In genomic region chr7:64075696-64076313, GRCm38 (mm10) we compare ENCODE assay signal across 25 mouse cellular contexts.
DNase-seq lines count a peak whose midpoint lies in the region; ATAC-seq and TF ChIP-seq lines count a peak whose summit lies in the region.
"Had no signal": no experiment of that assay in that cellular context is flagged by ENCODE, and none has a peak within 500 bp of the region (broad histone marks: within the 10 kb centered on the region; RNA-seq: fewer than 3 reads in every experiment).

No protein-coding gene starts in this region.

- no peaks in the 10 kb centered on the region for H3K27me3 ChIP-seq in midbrain, embryonic 10.5 days (ENCODE audit: low read depth, poor library complexity, severe bottlenecking)
- H3K27me3 ChIP-seq in midbrain, embryonic 14.5 days (ENCODE audit: control insufficient read depth, insufficient read depth, low read length), result no peaks in the 10 kb centered on the region
- H3K27me3 ChIP-seq in thymus, adult 2 months (ENCODE audit: control insufficient read depth, insufficient read depth, low read length), result no peaks in the 10 kb centered on the region
- H3K27me3 ChIP-seq: embryonic facial prominence, embryonic 13.5 days; forebrain, embryonic 15.5 days; heart, embryonic 15.5 days; liver, embryonic 13.5 days; lung, embryonic 15.5 days; midbrain, embryonic 12.5 days; neural tube, embryonic 13.5 days had no signal

- no peak overlapping the region for H3K4me2 ChIP-seq in midbrain, embryonic 14.5 days (ENCODE audit: low read length)
- H3K4me2 ChIP-seq: embryonic facial prominence, embryonic 13.5 days; forebrain, embryonic 15.5 days; heart, embryonic 15.5 days; liver, embryonic 13.5 days; lung, embryonic 15.5 days; midbrain, embryonic 12.5 days; neural tube, embryonic 13.5 days had no signal

- H3K9ac ChIP-seq in midbrain, embryonic 14.5 days (replicated peaks; ENCODE audit: low read length), result no peak overlapping the region
- H3K9ac ChIP-seq: embryonic facial prominence, embryonic 13.5 days; forebrain, embryonic 15.5 days; heart, embryonic 15.5 days; liver, embryonic 13.5 days; lung, embryonic 15.5 days; midbrain, embryonic 12.5 days; neural tube, embryonic 13.5 days had no signal

- no peak for TF ChIP-seq CTCF in thymus, adult 2 months (IDR thresholded peaks at IDR 0.05; ENCODE audit: borderline replicate concordance, control insufficient read depth, extremely low read depth, insufficient read depth, low read length, poor library complexity)

- no peaks in the 10 kb centered on the region for H3K4me1 ChIP-seq in midbrain, embryonic 10.5 days
- no peaks in the 10 kb centered on the region for H3K4me1 ChIP-seq in midbrain, embryonic 14.5 days (ENCODE audit: control insufficient read depth, insufficient read depth, low read length)
- no peaks in the 10 kb centered on the region; the same call in 1 of the 2 replicates for H3K4me1 ChIP-seq in thymus, adult 2 months (replicated peaks; ENCODE audit: control insufficient read depth, insufficient read depth, low read length)
- H3K4me1 ChIP-seq: embryonic facial prominence, embryonic 13.5 days; forebrain, embryonic 15.5 days; heart, embryonic 15.5 days; liver, embryonic 13.5 days; lung, embryonic 15.5 days; midbrain, embryonic 12.5 days; neural tube, embryonic 13.5 days had no signal

- 91% methylated on average over 1 of the region's 1 CpGs for whole genome bisulfite sequencing in midbrain, embryonic 10.5 days
- WGBS in midbrain, embryonic 14.5 days, result 90% methylated on average over 1 of the region's 1 CpGs
- WGBS in thymus, adult 2 months, result 100% methylated on average over 1 of the region's 1 CpGs

- peak; percentile 76 for DNase-seq in heart, adult 11 months
- DNase-seq in heart, adult 18-20 months, result no peak
- DNase-seq in kidney, adult 18-20 months, result peak; percentile 1
- no peak for DNase-seq in kidney, adult 8-10 months
- DNase-seq in midbrain, embryonic 10.5 days (ENCODE audit: low spot score), result peak; percentile 9
- no peak for DNase-seq in midbrain, embryonic 14.5 days
- peak; percentile 2 for DNase-seq in thymus, postnatal 14 days
- DNase-seq in thymus, adult 2 months, result no peak
- DNase-seq: adrenal gland, postnatal 14 days; cerebellum, adult 2 months; cerebellum, postnatal 25 days; embryo, embryonic 11 days; kidney, adult 2 months; kidney, postnatal 10 days; left cerebral cortex, postnatal 4 days; liver, embryonic 13.5 days; lung, postnatal 4 days had no signal

- H3K9me3 ChIP-seq in midbrain, embryonic 10.5 days (replicated peaks), result no peaks in the 10 kb centered on the region
- no peaks in the 10 kb centered on the region for H3K9me3 ChIP-seq in midbrain, embryonic 14.5 days (ENCODE audit: control insufficient read depth, low read length)
- H3K9me3 ChIP-seq: embryonic facial prominence, embryonic 13.5 days; forebrain, embryonic 15.5 days; heart, embryonic 15.5 days; lung, embryonic 15.5 days; midbrain, embryonic 12.5 days; neural tube, embryonic 13.5 days had no signal

- no peaks in the 10 kb centered on the region for H3K36me3 ChIP-seq in midbrain, embryonic 10.5 days
- no peaks in the 10 kb centered on the region for H3K36me3 ChIP-seq in midbrain, embryonic 14.5 days (ENCODE audit: control insufficient read depth, insufficient read depth, low read length)
- H3K36me3 ChIP-seq in thymus, adult 2 months (ENCODE audit: control insufficient read depth, insufficient read depth, low read length), result no peaks in the 10 kb centered on the region
- H3K36me3 ChIP-seq: embryonic facial prominence, embryonic 13.5 days; forebrain, embryonic 15.5 days; heart, embryonic 15.5 days; liver, embryonic 13.5 days; lung, embryonic 15.5 days; midbrain, embryonic 12.5 days; neural tube, embryonic 13.5 days had no signal

- H3K27ac ChIP-seq in midbrain, embryonic 10.5 days (replicated peaks), result no peak overlapping the region
- H3K27ac ChIP-seq in midbrain, embryonic 14.5 days (replicated peaks; ENCODE audit: low read depth, low read length), result no peak overlapping the region
- H3K27ac ChIP-seq in thymus, adult 2 months (ENCODE audit: control insufficient read depth, insufficient read depth, low read length), result no peak overlapping the region
- H3K27ac ChIP-seq: embryonic facial prominence, embryonic 13.5 days; forebrain, embryonic 15.5 days; heart, embryonic 15.5 days; left cerebral cortex, adult 2 months; liver, embryonic 13.5 days; lung, embryonic 15.5 days; midbrain, embryonic 12.5 days; neural tube, embryonic 13.5 days had no signal

- no peak for ATAC-seq in midbrain, embryonic 14.5 days (ENCODE audit: low FRiP score, low TSS enrichment)
- ATAC-seq: forebrain, embryonic 15.5 days had no signal

- no peak overlapping the region for H3K4me3 ChIP-seq in midbrain, embryonic 10.5 days
- no peak overlapping the region for H3K4me3 ChIP-seq in midbrain, embryonic 14.5 days (replicated peaks; ENCODE audit: low read depth, low read length)
- no peak overlapping the region for H3K4me3 ChIP-seq in thymus, adult 2 months (ENCODE audit: control insufficient read depth, insufficient read depth, low read length)
- H3K4me3 ChIP-seq: embryonic facial prominence, embryonic 13.5 days; erythroblast, embryonic 14.5 days; forebrain, embryonic 15.5 days; heart, embryonic 15.5 days; left cerebral cortex, adult 2 months; liver, embryonic 13.5 days; lung, embryonic 15.5 days; midbrain, embryonic 12.5 days; neural tube, embryonic 13.5 days had no signal

- TF ChIP-seq POLR2A in thymus, adult 2 months (IDR thresholded peaks at IDR 0.05; ENCODE audit: control insufficient read depth, extremely low read depth, insufficient read depth, low read length, poor library complexity), result no peak

Comparison
In these comparisons a context has a peak if more than half of its experiments do, and no peak if none do; other contexts are left out.
1. DNase-seq: peak in heart, adult 11 months (single experiment), kidney, adult 18-20 months (single experiment), midbrain, embryonic 10.5 days (single experiment) and thymus, postnatal 14 days (single experiment); none in heart, adult 18-20 months (0 of 2), kidney, adult 8-10 months (0 of 2), midbrain, embryonic 14.5 days (single experiment) and thymus, adult 2 months (single experiment).